Mouse (Mus musculus) liver, embryonic 13.5 days (tissue): ENCODE data around the gene C1rl. TPM values are rescaled to one million over a fixed set of nuclear protein-coding genes. Genes with fewer than 3 reads are reported as not detected.
"Not testable (repeated sequence)": the region's sequence is repeated elsewhere in the genome, so short reads cannot be mapped to it uniquely, and the experiment has no call there.

Experiments used
- ATAC-seq: fragments of 200-750 bp; cut with Nextera tagmentation; 2 replicates; pipeline ENCODE4 v1.8.0; 2017; ENCODE audit warnings: low read depth, mild to moderate bottlenecking, moderate number of reproducible peaks, moderate library complexity
- DNase-seq: peaks from one replicate; pipeline ENCODE4 v3.0.0; 2022
- H3K27ac ChIP-seq: fragments of 300-500 bp; sonication (generic); 2 replicates; pipeline ENCODE4 v1.5.1; 2015; ENCODE audit warnings: moderate library complexity, mild to moderate bottlenecking, inconsistent platforms
- H3K27me3 ChIP-seq: fragments of 300-500 bp; sonication (generic); 2 replicates; pipeline ENCODE4 v1.6.1; 2015; ENCODE audit warnings: mild to moderate bottlenecking, inconsistent platforms
- H3K36me3 ChIP-seq: fragments of 300-500 bp; sonication (generic); 2 replicates; pipeline ENCODE4 v1.6.1; 2015; ENCODE audit warnings: mild to moderate bottlenecking, inconsistent platforms
- H3K4me1 ChIP-seq: fragments of 300-500 bp; sonication (generic); replicated peaks from 2 replicates; pipeline ENCODE4 v1.6.1; 2015; ENCODE audit warnings: inconsistent platforms
- H3K4me2 ChIP-seq: fragments of 300-500 bp; sonication (generic); 2 replicates; pipeline ENCODE4 v1.6.1; 2015; ENCODE audit warnings: inconsistent platforms, mild to moderate bottlenecking, moderate library complexity
- H3K4me3 ChIP-seq: fragments of 300-500 bp; sonication (generic); replicated peaks from 2 replicates; pipeline ENCODE4 v1.5.1; 2015; ENCODE audit warnings: mild to moderate bottlenecking, inconsistent platforms
- H3K9ac ChIP-seq: fragments of 300-500 bp; sonication (generic); 2 replicates; pipeline ENCODE4 v1.6.1; 2015; ENCODE audit warnings: mild to moderate bottlenecking, inconsistent platforms
- H3K9me3 ChIP-seq: fragments of 300-500 bp; sonication (generic); replicated peaks from 2 replicates; pipeline ENCODE4 v1.6.1; 2016; ENCODE audit warnings: inconsistent platforms
- WGBS: fragments of 180-500 bp; shearing (Covaris S2); methylation state at CpG from one replicate; pipeline ENCODE4 v1.1.7; 2015; ENCODE audit not compliant: insufficient replicate concordance; 5-methylcytosine and 5-hydroxymethylcytosine counted together
- polyA plus RNA-seq: library from polyadenylated mRNA; unstranded; fragments of >200 nt; fragmentation: Nextera tagmentation; extraction: Ambion mirVana; gene quantifications from 2 replicates; pipeline ENCODE4 v1.2.1, GENCODE M21; 2015

The C1rl gene
- polyA plus RNA-seq, 1 experiment from 2014 or later = 6.1 TPM

DNA sequence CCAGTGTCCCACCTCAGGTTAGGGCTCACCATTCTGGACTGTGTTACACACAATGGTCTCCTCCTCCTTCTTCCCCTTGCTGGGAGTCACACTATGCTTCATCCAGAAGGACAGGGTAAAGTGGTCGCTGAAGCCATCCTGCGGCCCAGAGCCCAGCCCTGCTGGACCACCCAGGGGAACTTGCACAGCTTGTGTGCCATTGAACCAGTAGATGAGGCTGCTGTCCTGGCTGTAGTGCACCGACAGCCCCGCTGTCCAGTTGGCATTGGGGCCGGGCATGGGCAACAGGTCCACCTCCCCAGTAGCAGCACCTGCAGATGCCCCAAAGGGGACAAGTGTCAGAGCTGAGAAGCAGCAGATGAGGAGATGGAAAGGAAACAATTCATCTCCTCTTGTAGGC, 35.1 kb upstream of the C1rl start:
- Histone ChIP-seq H3K4me1 (peaks cover 20% of the 10 kb centered on the region), H3K27ac (no peak overlapping the region), H3K4me2 (no peak overlapping the region), H3K9me3 (no peaks in the 10 kb centered on the region), H3K9ac (no peak overlapping the region), H3K4me3 (no peak overlapping the region), H3K27me3 (peaks cover 4% of the 10 kb centered on the region; the same call in 1 of the 2 replicates), H3K36me3 (no peaks in the 10 kb centered on the region)
- ATAC-seq (no peak), DNase-seq (no peak)
- 79% methylated on average over 5 of the region's 5 CpGs for WGBS

DNA sequence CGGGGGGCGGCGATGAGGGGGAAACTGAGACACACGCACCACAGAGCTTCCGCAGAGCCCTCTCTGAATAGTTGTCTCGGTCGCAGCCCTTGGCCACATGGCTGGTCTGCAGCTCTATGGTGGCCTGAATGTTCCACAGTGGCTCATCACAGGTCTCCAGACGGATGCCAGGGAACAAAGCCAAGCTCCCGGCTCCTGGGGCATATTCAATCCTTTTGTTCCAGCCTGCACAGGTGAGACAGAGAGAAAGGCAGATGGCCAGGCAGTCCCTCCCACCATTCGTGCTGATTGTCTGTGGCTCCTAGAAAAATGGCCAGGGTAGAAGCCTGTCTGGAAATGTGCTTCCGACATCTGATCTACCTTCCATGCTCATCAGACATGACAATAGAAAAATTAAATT, 34.4 kb upstream of the C1rl start:
- H3K9ac ChIP-seq = no peak overlapping the region
- no peak overlapping the region for H3K4me2 ChIP-seq
- H3K4me1 ChIP-seq = peaks cover 14% of the 10 kb centered on the region
- H3K4me3 ChIP-seq = no peak overlapping the region
- no peaks in the 10 kb centered on the region for H3K9me3 ChIP-seq
- ATAC-seq = no peak
- no peak for DNase-seq
- H3K27ac ChIP-seq = no peak overlapping the region
- H3K27me3 ChIP-seq = peaks cover 4% of the 10 kb centered on the region; the same call in 1 of the 2 replicates
- H3K36me3 ChIP-seq = no peaks in the 10 kb centered on the region
- WGBS = 76% methylated on average over 11 of the region's 11 CpGs

DNA sequence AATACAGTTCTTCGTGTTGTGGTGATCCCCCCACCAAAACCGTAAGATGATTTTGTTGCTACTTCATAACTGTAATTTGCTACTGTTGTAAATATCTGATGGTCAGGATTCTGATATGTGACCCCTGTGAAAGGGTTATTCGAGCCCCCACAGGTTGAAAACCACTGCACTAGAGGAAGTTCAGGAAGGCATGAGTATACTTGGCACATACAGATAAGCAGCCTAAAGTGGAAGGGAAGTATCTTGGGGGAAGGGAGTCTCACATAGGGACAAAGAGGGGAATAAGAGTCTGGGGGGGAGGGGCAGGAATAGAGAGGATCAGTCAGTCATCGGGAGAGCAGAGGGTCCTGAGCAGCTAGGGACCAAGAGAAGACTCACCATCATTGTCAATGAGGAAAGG, 33.5 kb upstream of the C1rl start:
- no peak for DNase-seq
- 23% methylated on average over 4 of the region's 4 CpGs for WGBS
- H3K9me3 ChIP-seq = no peaks in the 10 kb centered on the region
- H3K4me3 ChIP-seq = no peak overlapping the region
- H3K4me1 ChIP-seq = peaks cover 17% of the 10 kb centered on the region
- no peak overlapping the region for H3K4me2 ChIP-seq
- H3K27ac ChIP-seq = no peak overlapping the region
- H3K27me3 ChIP-seq = peaks cover 4% of the 10 kb centered on the region; the same call in 1 of the 2 replicates
- no peak overlapping the region for H3K9ac ChIP-seq
- no peaks in the 10 kb centered on the region for H3K36me3 ChIP-seq
- no peak for ATAC-seq

DNA sequence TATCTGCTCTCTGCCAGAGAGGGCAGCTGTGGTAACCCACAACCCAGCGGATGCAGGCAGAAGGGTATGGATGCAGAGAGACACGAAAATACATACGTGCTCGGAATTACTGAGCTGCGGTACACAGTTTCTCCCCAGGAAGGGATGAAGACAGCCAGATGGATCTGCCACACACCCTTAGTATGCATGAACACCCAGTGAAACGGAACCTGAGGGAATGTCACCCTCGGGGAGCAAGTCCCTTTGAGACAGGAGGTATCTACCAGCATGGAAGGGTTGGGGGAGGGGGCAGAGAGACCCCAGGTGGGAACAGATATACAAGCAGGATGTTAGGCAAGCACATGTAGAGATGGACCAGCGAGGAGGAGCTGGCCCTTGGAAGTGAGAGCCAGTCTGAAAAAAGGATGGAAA, 29.0 kb upstream of the C1rl start:
- Histone ChIP-seq H3K27me3 (peaks cover 4% of the 10 kb centered on the region; the same call in 1 of the 2 replicates), H3K36me3 (no peaks in the 10 kb centered on the region), H3K4me1 (peaks cover 27% of the 10 kb centered on the region), H3K9me3 (no peaks in the 10 kb centered on the region), H3K9ac (peak overlapping the region; percentile 69), H3K4me2 (peak overlapping the region; percentile 77), H3K4me3 (peak overlapping the region; percentile 51), H3K27ac (no peak overlapping the region)
- 10% methylated on average over 8 of the region's 8 CpGs for WGBS
- DNase-seq (no peak), ATAC-seq (no peak)

- Histone ChIP-seq H3K4me2 (peak within 1 kb of the TSS; percentile 77), H3K4me3 (peak within 1 kb of the TSS; percentile 51), H3K27me3 (peaks cover 4% of the 10 kb centered on the region; the same call in 1 of the 2 replicates), H3K9me3 (no peaks in the 10 kb centered on the region), H3K36me3 (no peaks in the 10 kb centered on the region), H3K27ac (no peak within 1 kb of the TSS), H3K4me1 (peaks cover 21% of the 10 kb centered on the region), H3K9ac (peak within 1 kb of the TSS; percentile 69)
- WGBS = 10% methylated on average over 27 of the region's 27 CpGs
- DNase-seq = peak; percentile 86
- peak; percentile 96 for ATAC-seq
Measured at GRCm38 (mm10) chr6:124464305-124465271, 28.3 kb upstream of the C1rl start, which contains the start of gene Clstn3. TSS of gene Clstn3 (minus strand) at chr6:124464794.

DNA sequence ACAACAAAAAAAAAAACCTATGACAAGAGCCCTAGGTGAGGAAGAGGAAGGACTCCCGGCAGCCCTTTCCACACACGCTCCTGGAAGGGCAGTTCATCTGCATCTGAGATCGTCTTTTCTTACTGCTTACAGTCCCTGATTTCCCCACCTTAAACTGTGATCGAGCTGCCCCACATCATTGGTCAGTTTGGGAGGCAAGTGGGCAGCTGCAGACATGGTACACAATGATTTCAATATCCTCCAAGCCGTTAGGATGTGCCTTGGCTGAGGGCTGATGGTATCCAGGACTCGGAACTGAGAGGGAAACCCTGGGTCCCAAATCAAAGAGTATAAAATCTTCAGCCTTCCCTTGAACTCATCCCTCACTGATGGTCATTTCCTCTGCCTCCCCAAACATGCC, 27.6 kb upstream of the C1rl start:
- Histone ChIP-seq H3K4me2 (peak overlapping the region; percentile 77), H3K4me3 (peak overlapping the region; percentile 51), H3K27me3 (peaks cover 4% of the 10 kb centered on the region; the same call in 1 of the 2 replicates), H3K4me1 (peaks cover 20% of the 10 kb centered on the region), H3K9me3 (no peaks in the 10 kb centered on the region), H3K9ac (no peak overlapping the region; the same call in 1 of the 2 replicates), H3K27ac (no peak overlapping the region), H3K36me3 (no peaks in the 10 kb centered on the region)
- 56% methylated on average over 6 of the region's 6 CpGs for WGBS
- no peak for ATAC-seq
- no peak for DNase-seq

- Histone ChIP-seq H3K36me3 (no peaks in the 10 kb centered on the region), H3K9ac (no peak overlapping the region), H3K27ac (no peak overlapping the region), H3K9me3 (no peaks in the 10 kb centered on the region), H3K4me3 (no peak overlapping the region), H3K4me2 (no peak overlapping the region), H3K27me3 (peaks cover 4% of the 10 kb centered on the region; the same call in 1 of the 2 replicates), H3K4me1 (peaks cover 24% of the 10 kb centered on the region)
- no peak for ATAC-seq
- WGBS = 84% methylated on average over 6 of the region's 6 CpGs
- no peak for DNase-seq
Measured at GRCm38 (mm10) chr6:124465729-124466128, 27.2 kb upstream of the C1rl start.

DNA sequence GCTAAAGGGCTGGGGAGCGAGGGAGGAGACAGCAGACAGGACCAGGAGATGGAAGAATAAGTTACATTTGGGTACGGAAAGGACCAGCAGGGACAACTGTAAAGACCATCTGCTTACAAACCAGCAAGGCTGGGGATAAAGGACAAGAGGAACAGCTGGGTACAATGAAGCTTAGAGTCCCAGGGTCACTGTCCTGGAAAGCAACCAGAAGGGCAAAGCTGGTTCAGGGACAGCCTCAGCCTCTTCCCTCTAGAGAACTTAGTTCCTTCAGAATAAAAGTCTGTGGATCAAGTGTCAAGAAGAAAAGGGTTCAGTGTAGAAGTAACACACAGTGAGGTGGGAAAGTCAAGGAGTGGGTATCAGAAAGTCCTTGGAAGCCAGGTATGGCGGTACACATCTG, 21.8 kb upstream of the C1rl start:
- Histone ChIP-seq H3K27ac (peak overlapping the region; percentile 84), H3K4me3 (no peak overlapping the region), H3K9ac (no peak overlapping the region), H3K36me3 (no peaks in the 10 kb centered on the region), H3K4me2 (peak overlapping the region; percentile 51), H3K27me3 (no peaks in the 10 kb centered on the region), H3K9me3 (no peaks in the 10 kb centered on the region), H3K4me1 (peaks cover 46% of the 10 kb centered on the region)
- DNase-seq = no peak
- 74% methylated on average over 3 of the region's 3 CpGs for WGBS
- ATAC-seq = no peak

DNA sequence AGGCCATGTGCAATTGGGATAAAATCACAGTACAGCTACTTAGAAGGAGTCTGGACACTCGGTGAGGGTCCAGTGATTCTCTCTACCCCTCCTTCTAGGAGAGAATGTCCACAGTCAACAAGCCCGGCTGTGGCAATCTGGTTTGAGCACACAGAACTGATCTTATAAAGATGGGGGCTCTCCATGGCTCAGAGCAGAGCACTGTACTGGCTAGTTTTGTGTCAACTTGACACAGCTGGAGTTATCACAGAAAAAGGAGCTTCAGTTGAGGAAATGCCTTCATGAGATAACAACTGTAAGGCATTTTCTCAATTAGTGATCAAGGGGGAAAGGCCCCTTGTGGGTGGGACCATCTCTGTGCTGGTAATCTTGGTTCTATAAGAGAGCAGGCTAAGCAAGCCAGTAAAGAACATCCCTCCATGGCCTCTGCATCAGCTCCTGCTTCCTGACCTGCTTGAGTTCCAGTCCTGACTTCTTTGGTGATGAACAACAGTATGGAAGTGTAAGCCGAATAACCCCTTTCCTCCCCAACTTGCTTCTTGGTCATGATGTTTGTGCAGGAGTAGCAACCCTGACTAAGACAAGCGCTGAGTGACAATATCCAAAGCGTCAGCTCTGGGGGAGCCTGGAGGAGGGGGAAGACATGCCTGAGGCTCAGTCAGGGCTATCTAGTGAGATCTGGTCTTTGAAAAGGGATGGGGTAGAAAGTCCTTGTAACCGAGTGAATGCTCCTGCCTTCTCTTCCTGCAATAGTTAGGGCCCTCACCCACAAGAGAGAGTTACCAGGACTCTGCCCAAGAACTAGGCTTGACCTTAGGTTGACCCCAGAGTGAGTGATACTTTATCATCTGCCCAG, 20.9 kb upstream of the C1rl start:
- H3K36me3 ChIP-seq, H3K9me3 ChIP-seq, H3K27me3 ChIP-seq: not testable (repeated sequence)
- Histone ChIP-seq H3K9ac (peak overlapping the region; percentile 31), H3K4me2 (peak overlapping the region; percentile 51), H3K4me3 (peak overlapping the region; percentile 29), H3K27ac (peak overlapping the region; percentile 84), H3K4me1 (peaks cover 50% of the 10 kb centered on the region)
- WGBS = 27% methylated on average over 6 of the region's 6 CpGs
- DNase-seq (peak; percentile 56), ATAC-seq (peak; percentile 82)

GRCm38 (mm10) chr6:124472801-124473200, 20.1 kb upstream of the C1rl start:
- H3K27me3 ChIP-seq = no peaks in the 10 kb centered on the region
- ATAC-seq = peak; percentile 42
- peak; percentile 56 for DNase-seq
- H3K36me3 ChIP-seq = no peaks in the 10 kb centered on the region
- H3K4me3 ChIP-seq = peak overlapping the region; percentile 29
- 15% methylated on average over 6 of the region's 6 CpGs for WGBS
- no peaks in the 10 kb centered on the region for H3K9me3 ChIP-seq
- peak overlapping the region; percentile 51 for H3K4me2 ChIP-seq
- peak overlapping the region; percentile 81 for H3K27ac ChIP-seq
- H3K9ac ChIP-seq = peak overlapping the region; percentile 31; the same call in 1 of the 2 replicates
- H3K4me1 ChIP-seq = peaks cover 57% of the 10 kb centered on the region

DNA sequence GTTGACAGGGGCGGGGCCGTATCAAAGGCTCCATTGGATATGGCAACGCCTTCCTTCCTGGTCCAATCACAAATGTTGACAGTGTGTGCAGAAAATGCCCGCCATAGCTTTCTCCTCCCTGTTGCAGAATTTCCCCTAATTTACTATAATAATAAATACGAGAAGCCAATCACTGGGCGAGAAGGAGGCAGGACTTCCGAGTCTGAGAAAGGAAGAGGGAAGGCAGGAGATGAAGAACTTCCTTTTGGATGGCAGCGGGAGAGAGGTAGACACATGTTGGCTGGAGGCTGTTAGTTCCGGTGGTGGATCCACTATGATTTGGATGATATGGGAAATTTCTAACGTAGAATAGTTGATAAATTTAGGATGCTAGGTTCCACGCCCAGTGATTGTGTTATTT, 18.3 kb upstream of the C1rl start:
- Histone ChIP-seq H3K4me3 (no peak overlapping the region; the same call in 1 of the 2 replicates), H3K27ac (no peak overlapping the region), H3K9me3 (no peaks in the 10 kb centered on the region), H3K27me3 (no peaks in the 10 kb centered on the region), H3K4me1 (peaks cover 75% of the 10 kb centered on the region), H3K36me3 (no peaks in the 10 kb centered on the region), H3K4me2 (no peak overlapping the region), H3K9ac (no peak overlapping the region)
- DNase-seq = no peak
- ATAC-seq = no peak
- WGBS = 65% methylated on average over 11 of the region's 11 CpGs
